Mouse (Mus musculus): ENCODE measurements around the gene Brd4. TPM values are rescaled to one million over a fixed set of nuclear protein-coding genes. Genes with fewer than 3 reads are reported as not detected.

The Brd4 gene
- polyA plus RNA-seq, 1 experiment from 2014 or later, result 132 TPM

DNA sequence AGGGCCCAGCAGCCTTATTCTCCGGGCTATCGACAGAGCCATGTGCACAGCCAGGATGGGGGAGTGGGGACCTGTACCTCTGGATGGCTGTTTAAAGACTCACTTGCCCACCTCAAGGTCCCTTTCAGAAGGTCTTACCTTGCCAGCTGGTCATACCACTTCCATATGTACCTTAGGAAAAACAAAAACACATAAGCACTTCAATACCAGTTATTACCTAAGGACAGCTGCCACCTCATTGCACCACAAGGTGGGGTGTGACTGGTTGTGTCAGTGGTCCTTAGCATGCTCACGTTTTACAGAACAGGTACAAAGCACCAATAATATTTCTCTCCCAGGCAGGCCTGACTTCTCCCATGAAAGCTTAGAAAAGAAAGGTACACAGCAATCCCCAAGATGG, 33.2 kb upstream of the Brd4 start:
- ATAC-seq (ENCODE audit: low FRiP score, low TSS enrichment), result no peak
- no peak overlapping the region for H3K27ac ChIP-seq (ENCODE audit: low read depth, low read length)
- peaks cover 16% of the 10 kb centered on the region for H3K4me1 ChIP-seq (ENCODE audit: control insufficient read depth, insufficient read depth, low read length)
- WGBS, result 86% methylated on average over 3 of the region's 3 CpGs
- H3K4me3 ChIP-seq (ENCODE audit: low read length), result no peak overlapping the region
- H3K27me3 ChIP-seq (ENCODE audit: control insufficient read depth, insufficient read depth, low read length), result no peaks in the 10 kb centered on the region
- H3K4me2 ChIP-seq (replicated peaks; ENCODE audit: low read depth, low read length), result no peak overlapping the region
- H3K9ac ChIP-seq (ENCODE audit: low read depth, low read length), result no peak overlapping the region
- H3K9me3 ChIP-seq (ENCODE audit: control insufficient read depth, low read length), result no peaks in the 10 kb centered on the region
- H3K36me3 ChIP-seq (ENCODE audit: control insufficient read depth, insufficient read depth, low read length), result peaks cover 61% of the 10 kb centered on the region

DNA sequence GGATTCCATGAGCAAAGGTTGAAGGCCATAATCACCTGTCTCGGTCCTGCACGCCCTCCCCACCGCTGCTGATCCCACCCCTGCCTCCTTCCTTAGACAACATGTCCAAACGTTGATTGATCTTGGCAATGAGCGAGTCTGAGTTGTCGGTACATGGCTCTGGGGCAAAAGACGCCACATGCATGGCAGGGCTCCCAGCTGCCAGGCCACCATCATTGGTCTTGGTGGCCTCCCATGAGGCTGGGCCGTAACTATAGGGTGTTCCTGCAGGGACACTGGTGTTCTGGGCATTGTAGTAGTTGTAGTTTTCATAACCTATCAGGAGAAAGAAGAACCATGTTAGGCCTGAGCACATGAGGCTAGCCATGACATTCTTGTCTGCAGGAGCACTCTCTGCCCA, 32.5 kb upstream of the Brd4 start:
- H3K27me3 ChIP-seq (ENCODE audit: control insufficient read depth, insufficient read depth, low read length), result no peaks in the 10 kb centered on the region
- H3K36me3 ChIP-seq (ENCODE audit: control insufficient read depth, insufficient read depth, low read length), result peaks cover 66% of the 10 kb centered on the region
- no peak overlapping the region for H3K4me3 ChIP-seq (ENCODE audit: low read length)
- H3K4me1 ChIP-seq (ENCODE audit: control insufficient read depth, insufficient read depth, low read length), result peaks cover 12% of the 10 kb centered on the region
- no peak overlapping the region for H3K27ac ChIP-seq (ENCODE audit: low read depth, low read length)
- 94% methylated on average over 8 of the region's 8 CpGs for WGBS
- no peak overlapping the region for H3K4me2 ChIP-seq (replicated peaks; ENCODE audit: low read depth, low read length)
- ATAC-seq (ENCODE audit: low FRiP score, low TSS enrichment), result no peak
- H3K9me3 ChIP-seq (ENCODE audit: control insufficient read depth, low read length), result no peaks in the 10 kb centered on the region
- H3K9ac ChIP-seq (ENCODE audit: low read depth, low read length), result no peak overlapping the region

DNA sequence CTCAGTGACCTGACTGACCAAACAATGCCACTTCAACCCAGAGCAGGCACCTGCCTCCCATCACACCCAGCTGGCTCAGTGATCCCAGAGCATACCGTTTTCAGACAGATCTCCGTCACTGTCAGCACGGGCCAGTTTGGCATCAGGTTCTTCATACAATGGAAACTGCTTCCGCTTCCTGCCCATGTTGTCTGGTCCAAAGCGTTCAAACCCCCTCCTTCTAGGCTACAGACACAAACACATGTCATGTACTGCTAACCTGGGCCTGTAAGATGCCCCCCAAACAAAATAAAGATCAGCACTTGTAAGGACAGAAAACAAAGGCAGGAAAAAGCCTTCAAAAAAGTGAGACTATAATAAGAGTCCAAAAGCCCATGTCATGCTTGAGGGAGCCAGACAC, 31.0 kb upstream of the Brd4 start:
- Histone ChIP-seq H3K4me3 (ENCODE audit: low read length) (no peak overlapping the region), H3K4me2 (replicated peaks; ENCODE audit: low read depth, low read length) (no peak overlapping the region), H3K4me1 (ENCODE audit: control insufficient read depth, insufficient read depth, low read length) (peaks cover 10% of the 10 kb centered on the region), H3K9me3 (ENCODE audit: control insufficient read depth, low read length) (no peaks in the 10 kb centered on the region), H3K27me3 (ENCODE audit: control insufficient read depth, insufficient read depth, low read length) (no peaks in the 10 kb centered on the region), H3K36me3 (ENCODE audit: control insufficient read depth, insufficient read depth, low read length) (peaks cover 81% of the 10 kb centered on the region), H3K9ac (ENCODE audit: low read depth, low read length) (no peak overlapping the region), H3K27ac (ENCODE audit: low read depth, low read length) (no peak overlapping the region)
- ATAC-seq (ENCODE audit: low FRiP score, low TSS enrichment), result no peak
- 95% methylated on average over 5 of the region's 5 CpGs for WGBS

DNA sequence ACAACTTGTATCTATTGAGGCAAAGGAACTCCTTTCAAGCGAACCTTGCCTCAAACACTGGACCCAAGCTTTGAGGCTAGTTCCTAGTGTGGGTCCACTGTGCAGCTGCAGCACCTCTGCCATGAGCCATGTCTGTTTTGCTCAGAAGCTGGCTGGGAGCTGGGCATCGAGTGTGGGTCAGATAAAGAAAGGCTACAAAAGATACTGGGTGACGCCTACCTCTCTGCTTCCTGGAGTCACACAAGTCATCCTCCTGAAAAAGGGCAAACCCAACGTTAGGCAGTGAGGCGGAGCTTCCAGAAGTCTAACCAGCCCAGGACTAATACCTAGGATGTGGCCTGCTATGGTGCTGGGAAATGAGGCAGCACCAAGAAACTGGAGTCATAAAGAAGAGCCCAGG, 29.4 kb upstream of the Brd4 start:
- Histone ChIP-seq H3K4me1 (ENCODE audit: control insufficient read depth, insufficient read depth, low read length) (peaks cover 5% of the 10 kb centered on the region), H3K9me3 (ENCODE audit: control insufficient read depth, low read length) (no peaks in the 10 kb centered on the region), H3K27ac (ENCODE audit: low read depth, low read length) (no peak overlapping the region), H3K4me3 (ENCODE audit: low read length) (no peak overlapping the region), H3K36me3 (ENCODE audit: control insufficient read depth, insufficient read depth, low read length) (peaks cover 97% of the 10 kb centered on the region), H3K9ac (ENCODE audit: low read depth, low read length) (no peak overlapping the region), H3K27me3 (ENCODE audit: control insufficient read depth, insufficient read depth, low read length) (no peaks in the 10 kb centered on the region), H3K4me2 (replicated peaks; ENCODE audit: low read depth, low read length) (no peak overlapping the region)
- no peak for ATAC-seq (ENCODE audit: low FRiP score, low TSS enrichment)
- 82% methylated on average over 5 of the region's 5 CpGs for WGBS

DNA sequence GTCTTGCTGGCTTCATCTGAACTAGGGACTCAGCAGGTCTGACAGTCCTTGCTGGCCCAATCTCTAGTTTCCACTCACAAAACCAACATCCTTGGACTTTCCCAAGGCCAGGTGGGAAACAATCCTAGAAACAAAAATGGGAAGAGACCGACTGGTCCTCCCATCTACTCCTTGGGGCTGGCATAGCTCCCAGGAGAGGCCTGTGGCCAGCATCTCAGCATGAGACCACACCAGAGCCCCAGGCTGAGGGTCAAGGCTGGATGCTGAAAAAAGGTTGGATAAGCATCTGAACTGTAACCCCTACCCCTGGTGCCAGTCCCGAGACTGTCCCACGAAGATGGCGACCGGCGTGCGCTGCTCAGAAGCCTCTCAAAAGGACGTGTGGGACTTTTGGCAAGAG, 28.3 kb upstream of the Brd4 start:
- no peaks in the 10 kb centered on the region for H3K4me1 ChIP-seq (ENCODE audit: control insufficient read depth, insufficient read depth, low read length)
- no peak for ATAC-seq (ENCODE audit: low FRiP score, low TSS enrichment)

DNA sequence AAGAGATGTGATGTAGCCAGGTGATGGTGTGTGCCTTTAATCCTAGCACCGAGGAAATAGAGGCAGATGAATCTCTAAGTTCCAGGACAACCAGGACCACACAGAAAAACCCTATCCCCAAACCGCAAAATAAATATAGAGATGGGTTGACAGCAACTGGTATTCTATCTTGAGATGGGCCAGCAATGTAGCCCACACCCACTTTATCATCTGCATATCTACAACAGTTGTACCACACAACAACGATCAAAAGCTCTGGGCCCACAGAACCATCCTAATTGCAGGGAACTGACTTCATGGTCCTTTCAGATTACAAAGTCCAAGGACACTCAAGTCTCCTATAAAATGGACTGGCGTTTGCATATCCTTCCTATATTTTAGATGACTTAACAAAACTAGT, 23.4 kb upstream of the Brd4 start:
- ATAC-seq (ENCODE audit: low FRiP score, low TSS enrichment), result no peak
- Histone ChIP-seq H3K36me3 (ENCODE audit: control insufficient read depth, insufficient read depth, low read length) (peaks cover 95% of the 10 kb centered on the region), H3K9ac (ENCODE audit: low read depth, low read length) (no peak overlapping the region), H3K27ac (ENCODE audit: low read depth, low read length) (no peak overlapping the region), H3K9me3 (ENCODE audit: control insufficient read depth, low read length) (no peaks in the 10 kb centered on the region), H3K4me1 (ENCODE audit: control insufficient read depth, insufficient read depth, low read length) (no peaks in the 10 kb centered on the region), H3K4me2 (replicated peaks; ENCODE audit: low read depth, low read length) (no peak overlapping the region), H3K4me3 (ENCODE audit: low read length) (no peak overlapping the region), H3K27me3 (ENCODE audit: control insufficient read depth, insufficient read depth, low read length) (no peaks in the 10 kb centered on the region)
- WGBS, result 94% methylated on average over 4 of the region's 4 CpGs

More for the DNA sequence above, 28.3 kb upstream of the Brd4 start:
- Histone ChIP-seq H3K9me3 (ENCODE audit: control insufficient read depth, low read length) (no peaks in the 10 kb centered on the region), H3K9ac (ENCODE audit: low read depth, low read length) (no peak overlapping the region), H3K27ac (ENCODE audit: low read depth, low read length) (no peak overlapping the region), H3K27me3 (ENCODE audit: control insufficient read depth, insufficient read depth, low read length) (no peaks in the 10 kb centered on the region), H3K4me3 (ENCODE audit: low read length) (no peak overlapping the region), H3K4me2 (replicated peaks; ENCODE audit: low read depth, low read length) (no peak overlapping the region), H3K36me3 (ENCODE audit: control insufficient read depth, insufficient read depth, low read length) (peaks cover 100% of the 10 kb centered on the region)
- 94% methylated on average over 8 of the region's 8 CpGs for WGBS

DNA sequence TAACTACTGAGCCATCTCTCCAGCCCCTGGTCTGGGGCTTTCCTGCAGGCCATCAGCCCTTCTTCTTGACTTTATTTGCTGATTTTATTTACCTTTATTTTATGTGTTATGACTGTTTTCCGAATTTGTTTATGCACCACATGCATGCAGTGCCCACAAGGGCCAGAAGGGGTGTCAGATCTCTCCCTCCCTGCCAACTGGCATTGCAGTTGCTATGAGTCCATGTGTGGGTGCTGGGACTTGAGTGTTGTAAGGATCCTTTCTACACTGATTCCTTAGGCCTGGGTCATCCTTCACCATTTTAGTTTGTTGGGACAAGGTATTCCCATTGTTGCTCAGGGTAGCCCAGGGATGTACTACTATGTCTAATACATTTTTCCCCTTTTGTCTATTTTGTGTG, 13.6 kb upstream of the Brd4 start:
- Histone ChIP-seq H3K9me3 (ENCODE audit: control insufficient read depth, low read length) (no peaks in the 10 kb centered on the region), H3K27me3 (ENCODE audit: control insufficient read depth, insufficient read depth, low read length) (no peaks in the 10 kb centered on the region), H3K4me3 (ENCODE audit: low read length) (no peak overlapping the region), H3K27ac (ENCODE audit: low read depth, low read length) (no peak overlapping the region), H3K4me1 (ENCODE audit: control insufficient read depth, insufficient read depth, low read length) (no peaks in the 10 kb centered on the region), H3K36me3 (ENCODE audit: control insufficient read depth, insufficient read depth, low read length) (no peaks in the 10 kb centered on the region), H3K4me2 (replicated peaks; ENCODE audit: low read depth, low read length) (no peak overlapping the region), H3K9ac (ENCODE audit: low read depth, low read length) (no peak overlapping the region)
- 86% methylated on average over 1 of the region's 1 CpGs for WGBS
- ATAC-seq (ENCODE audit: low FRiP score, low TSS enrichment), result no peak

DNA sequence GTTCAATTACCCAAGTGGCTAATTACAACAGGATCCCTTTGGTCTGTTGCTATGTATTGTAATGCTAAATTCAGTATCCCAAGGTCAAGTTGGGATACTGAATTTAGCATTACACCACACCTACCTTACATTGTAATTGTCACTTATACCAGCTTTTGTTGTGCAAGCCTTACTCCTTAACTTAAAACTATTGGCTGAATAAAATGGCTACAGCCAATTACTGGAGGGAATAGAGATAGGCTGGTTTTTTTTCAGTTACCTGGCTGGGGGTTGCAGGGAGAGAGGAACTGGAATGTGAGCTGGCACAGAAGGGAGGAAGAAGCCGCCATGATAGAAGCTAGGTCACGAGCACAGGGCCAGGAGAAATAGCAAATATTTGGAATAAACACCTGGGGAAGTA, 11.4 kb upstream of the Brd4 start:
- 88% methylated on average over 2 of the region's 2 CpGs for WGBS
- no peaks in the 10 kb centered on the region for H3K9me3 ChIP-seq (ENCODE audit: control insufficient read depth, low read length)

DNA sequence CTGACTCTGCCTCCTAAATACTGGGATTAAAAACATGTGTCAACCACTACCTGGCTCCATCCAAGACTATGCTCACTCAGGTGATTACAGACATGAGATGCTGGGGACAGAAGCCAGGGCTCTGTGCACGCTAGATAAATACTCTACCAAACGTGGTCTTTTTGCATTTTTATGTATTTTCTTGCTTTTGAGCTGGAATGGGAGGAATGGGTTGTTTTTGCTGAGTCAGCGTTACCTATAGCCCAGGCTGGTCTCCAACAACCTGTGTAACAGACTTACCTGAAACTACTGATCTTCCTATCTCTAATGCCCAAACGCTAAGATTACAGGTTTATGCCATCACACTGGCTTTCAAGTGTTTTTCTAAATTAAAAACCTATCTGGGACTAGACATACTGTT, 10.6 kb upstream of the Brd4 start:
- Histone ChIP-seq H3K36me3 (ENCODE audit: control insufficient read depth, insufficient read depth, low read length) (no peaks in the 10 kb centered on the region), H3K4me3 (ENCODE audit: low read length) (no peak overlapping the region), H3K4me2 (replicated peaks; ENCODE audit: low read depth, low read length) (no peak overlapping the region), H3K9me3 (ENCODE audit: control insufficient read depth, low read length) (no peaks in the 10 kb centered on the region), H3K4me1 (ENCODE audit: control insufficient read depth, insufficient read depth, low read length) (no peaks in the 10 kb centered on the region), H3K9ac (ENCODE audit: low read depth, low read length) (no peak overlapping the region), H3K27me3 (ENCODE audit: control insufficient read depth, insufficient read depth, low read length) (no peaks in the 10 kb centered on the region), H3K27ac (ENCODE audit: low read depth, low read length) (no peak overlapping the region)
- no peak for ATAC-seq (ENCODE audit: low FRiP score, low TSS enrichment)
- WGBS, result 78% methylated on average over 4 of the region's 4 CpGs

More for the DNA sequence above, 11.4 kb upstream of the Brd4 start:
- H3K27me3 ChIP-seq (ENCODE audit: control insufficient read depth, insufficient read depth, low read length), result no peaks in the 10 kb centered on the region
- H3K4me2 ChIP-seq (replicated peaks; ENCODE audit: low read depth, low read length), result no peak overlapping the region
- no peak overlapping the region for H3K4me3 ChIP-seq (ENCODE audit: low read length)
- H3K9ac ChIP-seq (ENCODE audit: low read depth, low read length), result no peak overlapping the region
- no peaks in the 10 kb centered on the region for H3K36me3 ChIP-seq (ENCODE audit: control insufficient read depth, insufficient read depth, low read length)
- ATAC-seq (ENCODE audit: low FRiP score, low TSS enrichment), result no peak
- no peak overlapping the region for H3K27ac ChIP-seq (ENCODE audit: low read depth, low read length)
- H3K4me1 ChIP-seq (ENCODE audit: control insufficient read depth, insufficient read depth, low read length), result no peaks in the 10 kb centered on the region
